Mouse (Mus musculus) intestine, embryonic 15.5 days (tissue): ENCODE data around the gene Arl14ep. TPM values are rescaled to one million over a fixed set of nuclear protein-coding genes. Genes with fewer than 3 reads are reported as not detected.
A peak's percentile ranks its signal among the peaks of the same experiment; 100 is the strongest.

ENCODE experiments used
- ATAC-seq: fragments of 200-750 bp; cut with Nextera tagmentation; 2 replicates; pipeline ENCODE4 v1.8.0; 2017; ENCODE audit warnings: moderate TSS enrichment, moderate library complexity
- H3K27ac ChIP-seq: fragments of 300-500 bp; sonication (generic); 2 replicates; pipeline ENCODE4 v1.5.1; 2015; ENCODE audit warnings: mild to moderate bottlenecking, inconsistent platforms
- H3K27me3 ChIP-seq: fragments of 300-500 bp; sonication (generic); replicated peaks from 2 replicates; pipeline ENCODE4 v1.6.1; 2015; ENCODE audit warnings: inconsistent platforms
- H3K36me3 ChIP-seq: fragments of 300-500 bp; sonication (generic); 2 replicates; pipeline ENCODE4 v1.6.1; 2015; ENCODE audit warnings: inconsistent platforms
- H3K4me1 ChIP-seq: fragments of 300-500 bp; sonication (generic); replicated peaks from 2 replicates; pipeline ENCODE4 v1.6.1; 2015; ENCODE audit warnings: inconsistent platforms
- H3K4me2 ChIP-seq: fragments of 300-500 bp; sonication (generic); replicated peaks from 2 replicates; pipeline ENCODE4 v1.6.1; 2015; ENCODE audit warnings: mild to moderate bottlenecking, inconsistent platforms
- H3K4me3 ChIP-seq: fragments of 300-500 bp; sonication (generic); replicated peaks from 2 replicates; pipeline ENCODE4 v1.5.1; 2015; ENCODE audit warnings: inconsistent platforms
- H3K9ac ChIP-seq: fragments of 300-500 bp; sonication (generic); 2 replicates; pipeline ENCODE4 v1.6.1; 2015; ENCODE audit warnings: inconsistent platforms
- H3K9me3 ChIP-seq: fragments of 300-500 bp; sonication (generic); 2 replicates; pipeline ENCODE4 v1.6.1; 2016; ENCODE audit warnings: inconsistent platforms
- WGBS: fragments of 180-500 bp; shearing (Covaris S2); methylation state at CpG from one replicate; pipeline ENCODE4 v1.1.7; 2015; 5-methylcytosine and 5-hydroxymethylcytosine counted together
- polyA plus RNA-seq: library from polyadenylated mRNA; unstranded; fragments of >200 nt; fragmentation: Nextera tagmentation; extraction: Ambion mirVana; gene quantifications from 2 replicates; pipeline ENCODE4 v1.2.1, GENCODE M21; 2015

The Arl14ep gene
- polyA plus RNA-seq, 1 experiment from 2014 or later, result 32.0 TPM

DNA sequence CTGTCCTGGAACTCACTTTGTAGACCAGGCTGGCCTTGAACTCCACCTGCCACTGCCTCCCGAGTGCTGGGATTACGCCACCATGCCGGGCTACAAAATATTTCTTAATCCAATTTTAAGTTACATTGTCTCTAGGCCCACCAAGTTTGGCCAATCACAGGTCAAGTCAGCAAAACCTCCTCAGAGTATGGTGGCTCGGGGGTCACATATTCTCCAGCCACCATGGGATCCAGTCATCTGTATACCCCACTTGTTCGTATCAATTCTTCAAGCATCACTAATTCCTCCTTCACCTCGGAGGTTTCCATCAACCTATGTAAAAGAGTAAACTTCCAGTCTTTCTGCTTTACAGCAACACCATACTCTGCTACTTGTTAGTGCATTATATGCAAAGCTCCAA, 1.4 kb downstream of the Arl14ep start:
- ATAC-seq, result no peak
- 90% methylated on average over 6 of the region's 6 CpGs for WGBS
- H3K36me3 ChIP-seq, result 0 out of 2 replicates have a peak, but pooled peaks cover 2% of the 10 kb centered on the region
- H3K4me3 ChIP-seq, result no peak overlapping the region
- no peak overlapping the region for H3K9ac ChIP-seq
- 0 out of 2 replicates have a peak, but pooled peaks cover 5% of the 10 kb centered on the region for H3K4me1 ChIP-seq
- no peaks in the 10 kb centered on the region for H3K9me3 ChIP-seq
- no peaks in the 10 kb centered on the region for H3K27me3 ChIP-seq
- peak overlapping the region; percentile 79 for H3K4me2 ChIP-seq
- H3K27ac ChIP-seq, result no peak overlapping the region

DNA sequence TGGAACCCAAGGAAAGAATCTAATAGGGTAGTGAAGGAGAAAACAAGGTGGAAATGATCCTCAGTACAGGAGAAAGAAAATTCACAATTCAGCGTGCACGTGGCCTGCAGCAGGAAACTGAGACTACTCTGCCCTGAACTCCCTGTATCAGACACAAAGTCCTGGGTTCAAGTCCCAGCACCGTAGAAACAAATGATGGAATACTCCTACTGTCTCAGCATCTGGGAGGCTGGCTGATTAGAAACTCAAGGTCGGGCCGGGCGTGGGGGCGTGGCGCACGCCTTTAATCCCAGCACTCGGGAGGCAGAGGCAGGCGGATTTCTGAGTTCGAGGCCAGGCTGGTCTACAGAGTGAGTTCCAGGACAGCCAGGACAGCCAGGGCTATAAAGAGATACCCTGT, 3.3 kb downstream of the Arl14ep start:
- no peak overlapping the region for H3K4me2 ChIP-seq
- no peak overlapping the region for H3K9ac ChIP-seq
- ATAC-seq, result no peak
- H3K4me1 ChIP-seq, result 0 out of 2 replicates have a peak, but pooled peaks cover 5% of the 10 kb centered on the region
- H3K4me3 ChIP-seq, result no peak overlapping the region
- H3K27me3 ChIP-seq, result no peaks in the 10 kb centered on the region
- 0 out of 2 replicates have a peak, but pooled peaks cover 2% of the 10 kb centered on the region for H3K36me3 ChIP-seq
- H3K9me3 ChIP-seq, result no peaks in the 10 kb centered on the region
- H3K27ac ChIP-seq, result no peak overlapping the region
- WGBS, result 97% methylated on average over 12 of the region's 12 CpGs

DNA sequence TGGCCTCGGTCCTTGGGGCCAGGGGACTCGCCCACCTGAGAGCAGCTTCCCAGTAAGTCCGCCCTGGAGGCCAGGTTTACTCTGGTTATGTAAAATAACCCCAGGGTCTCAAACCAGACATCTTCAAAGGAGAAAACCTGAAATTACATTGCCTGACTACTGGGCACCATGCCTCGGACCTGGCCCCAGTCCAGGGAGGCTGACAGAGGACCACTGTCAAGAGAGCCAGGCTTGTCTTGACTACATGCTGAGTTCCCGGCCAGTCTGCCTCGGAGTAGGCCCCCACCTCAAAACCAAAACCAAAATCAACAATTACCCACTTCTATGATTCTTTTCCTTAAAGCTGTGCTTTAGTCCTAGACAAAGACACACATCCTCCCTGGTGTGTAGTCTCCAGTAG, 5.9 kb downstream of the Arl14ep start:
- Histone ChIP-seq H3K9ac (no peak overlapping the region), H3K4me1 (0 out of 2 replicates have a peak, but pooled peaks cover 5% of the 10 kb centered on the region), H3K36me3 (0 out of 2 replicates have a peak, but pooled peaks cover 6% of the 10 kb centered on the region), H3K4me3 (no peak overlapping the region), H3K27me3 (no peaks in the 10 kb centered on the region), H3K27ac (no peak overlapping the region), H3K9me3 (no peaks in the 10 kb centered on the region), H3K4me2 (no peak overlapping the region)
- WGBS, result 93% methylated on average over 6 of the region's 6 CpGs
- no peak for ATAC-seq

DNA sequence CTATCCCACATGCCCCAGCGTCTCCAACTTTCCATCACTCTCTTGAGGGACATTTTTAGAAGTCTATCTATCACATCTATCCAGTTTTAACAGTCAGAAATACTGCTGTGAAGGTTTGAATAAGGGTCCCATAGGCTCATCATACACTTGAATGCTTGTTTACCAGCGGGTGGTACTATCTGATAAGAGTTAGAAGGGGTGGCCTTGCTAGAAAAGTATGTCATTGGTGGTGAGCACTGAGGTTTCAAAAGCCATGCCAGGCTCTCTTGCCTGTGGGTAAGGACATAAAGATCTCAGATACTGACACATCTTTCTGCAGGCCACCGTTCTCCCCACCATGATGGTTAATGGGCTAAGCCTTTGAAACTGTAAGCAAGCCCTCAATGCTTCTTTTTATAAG, 10.7 kb downstream of the Arl14ep start:
- no peak overlapping the region for H3K27ac ChIP-seq
- WGBS, result 87% methylated on average over 3 of the region's 3 CpGs
- H3K9ac ChIP-seq, result no peak overlapping the region
- H3K4me3 ChIP-seq, result no peak overlapping the region
- H3K4me1 ChIP-seq, result no peaks in the 10 kb centered on the region
- H3K4me2 ChIP-seq, result no peak overlapping the region
- no peaks in the 10 kb centered on the region for H3K27me3 ChIP-seq
- 0 out of 2 replicates have a peak, but pooled peaks cover 4% of the 10 kb centered on the region for H3K36me3 ChIP-seq
- ATAC-seq, result no peak
- no peaks in the 10 kb centered on the region for H3K9me3 ChIP-seq

DNA sequence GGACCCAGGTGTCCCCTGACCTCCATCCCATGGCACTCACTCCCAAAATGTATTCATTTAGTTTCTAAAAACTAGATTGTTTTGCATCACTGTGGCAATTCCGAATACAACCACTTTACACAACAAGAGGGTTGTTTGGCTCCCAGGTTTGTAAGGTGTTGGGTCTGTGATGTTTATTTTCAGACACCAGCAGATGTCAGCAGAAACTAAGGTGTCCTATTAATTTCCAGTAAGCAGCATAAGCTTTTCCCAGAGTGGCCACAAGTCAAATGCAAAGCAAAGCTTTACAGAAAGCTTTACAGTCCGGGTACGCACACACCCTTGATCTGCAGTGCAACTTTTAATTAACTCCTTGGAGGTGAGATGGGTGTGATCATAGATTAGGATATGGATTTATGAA, 12.6 kb downstream of the Arl14ep start:
- Histone ChIP-seq H3K4me1 (no peaks in the 10 kb centered on the region), H3K4me2 (no peak overlapping the region), H3K36me3 (0 out of 2 replicates have a peak, but pooled peaks cover 4% of the 10 kb centered on the region), H3K4me3 (no peak overlapping the region), H3K9me3 (no peaks in the 10 kb centered on the region), H3K9ac (no peak overlapping the region), H3K27me3 (no peaks in the 10 kb centered on the region), H3K27ac (no peak overlapping the region)
- no peak for ATAC-seq
- 77% methylated on average over 3 of the region's 3 CpGs for WGBS

DNA sequence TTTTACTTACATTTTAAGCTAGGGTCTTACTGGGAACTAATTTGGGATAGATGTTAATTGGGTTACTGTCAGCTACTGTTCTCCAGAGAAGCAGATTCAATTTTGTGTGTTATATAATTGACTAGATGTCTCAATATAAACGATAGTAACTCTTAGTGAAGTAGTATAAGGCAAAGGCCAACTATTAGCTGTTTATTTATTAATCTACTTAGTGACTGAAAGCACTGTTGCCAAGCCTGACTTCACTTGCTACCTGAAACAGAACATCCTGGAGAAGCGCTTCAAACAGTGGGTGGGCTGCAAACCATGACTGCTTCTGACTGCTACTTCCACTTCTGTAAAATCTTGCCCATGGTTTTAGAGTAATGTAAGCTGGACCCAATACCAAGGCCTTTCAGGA, 13.2 kb downstream of the Arl14ep start:
- H3K9me3 ChIP-seq, result no peaks in the 10 kb centered on the region
- H3K4me1 ChIP-seq, result no peaks in the 10 kb centered on the region
- no peak overlapping the region for H3K4me2 ChIP-seq
- no peak overlapping the region for H3K9ac ChIP-seq
- 0 out of 2 replicates have a peak, but pooled peaks cover 4% of the 10 kb centered on the region for H3K36me3 ChIP-seq
- ATAC-seq, result no peak
- 85% methylated on average over 2 of the region's 2 CpGs for WGBS
- no peak overlapping the region for H3K4me3 ChIP-seq
- H3K27ac ChIP-seq, result no peak overlapping the region
- no peaks in the 10 kb centered on the region for H3K27me3 ChIP-seq

DNA sequence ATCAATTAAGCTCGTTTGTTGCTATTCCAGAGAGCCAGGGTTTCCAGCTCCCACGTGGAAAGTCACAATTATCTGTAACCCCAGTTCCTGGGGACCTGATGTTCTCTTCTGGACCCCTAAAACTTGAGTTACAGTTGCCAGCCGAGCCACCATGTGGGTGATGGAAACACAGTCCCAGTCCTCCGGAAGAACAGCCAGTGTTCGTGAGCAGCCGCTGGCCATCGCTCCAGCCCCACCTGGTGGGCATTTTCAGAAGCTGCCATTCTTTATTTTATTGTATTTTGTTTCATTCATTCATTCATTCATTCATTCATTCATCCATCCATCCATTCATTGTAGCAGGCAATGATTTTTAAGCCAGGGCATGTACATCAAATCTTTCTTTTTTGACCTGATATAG, 14.0 kb downstream of the Arl14ep start:
- Histone ChIP-seq H3K27me3 (no peaks in the 10 kb centered on the region), H3K27ac (no peak overlapping the region), H3K4me3 (no peak overlapping the region), H3K4me2 (no peak overlapping the region), H3K4me1 (no peaks in the 10 kb centered on the region), H3K36me3 (0 out of 2 replicates have a peak, but pooled peaks cover 4% of the 10 kb centered on the region), H3K9ac (no peak overlapping the region), H3K9me3 (no peaks in the 10 kb centered on the region)
- no peak for ATAC-seq
- WGBS, result 44% methylated on average over 7 of the region's 7 CpGs

DNA sequence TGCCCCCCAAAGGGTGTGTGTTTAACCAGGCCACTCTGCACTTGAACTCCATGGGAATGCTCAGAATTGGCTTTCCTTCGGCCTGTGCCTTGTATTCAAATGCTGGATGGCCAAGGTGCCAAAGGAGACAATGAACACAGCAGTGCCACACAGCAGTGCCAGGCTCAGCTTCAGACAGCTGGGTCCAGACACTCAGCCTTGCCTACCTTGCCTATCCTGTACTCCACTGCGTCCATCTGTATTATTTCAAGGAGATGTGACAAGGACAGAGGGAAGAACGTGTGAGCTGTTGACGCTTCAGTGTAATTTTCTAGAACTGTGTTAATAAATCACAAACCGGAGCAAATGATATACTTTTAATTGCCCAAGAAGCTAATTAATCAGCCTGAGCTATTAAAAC, 14.8 kb downstream of the Arl14ep start:
- Histone ChIP-seq H3K9me3 (no peaks in the 10 kb centered on the region), H3K27me3 (no peaks in the 10 kb centered on the region), H3K4me1 (no peaks in the 10 kb centered on the region), H3K4me2 (no peak overlapping the region), H3K36me3 (no peaks in the 10 kb centered on the region), H3K9ac (no peak overlapping the region), H3K4me3 (no peak overlapping the region), H3K27ac (no peak overlapping the region)
- ATAC-seq, result no peak
- 78% methylated on average over 5 of the region's 5 CpGs for WGBS

DNA sequence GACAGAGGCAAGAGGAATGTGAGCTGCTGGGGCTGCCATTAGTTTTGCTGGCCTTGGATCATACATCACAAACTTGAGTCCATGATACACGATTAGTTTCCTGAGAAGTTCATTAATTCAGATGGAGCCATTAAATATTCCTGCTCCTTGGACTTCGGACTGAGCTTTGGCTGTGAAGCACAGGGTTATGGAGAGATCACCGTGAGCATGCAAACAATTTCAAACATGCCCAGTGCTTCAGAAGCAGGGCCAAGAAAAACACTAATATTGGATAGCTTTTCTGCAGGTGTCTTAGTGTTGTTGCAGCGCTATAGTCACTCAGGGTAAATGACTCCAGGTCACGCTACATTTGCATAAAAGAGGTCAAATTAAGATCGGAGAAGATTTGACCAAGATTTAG, 15.3 kb downstream of the Arl14ep start:
- Histone ChIP-seq H3K36me3 (no peaks in the 10 kb centered on the region), H3K4me3 (no peak overlapping the region), H3K9me3 (no peaks in the 10 kb centered on the region), H3K9ac (no peak overlapping the region), H3K4me2 (no peak overlapping the region), H3K27ac (no peak overlapping the region), H3K4me1 (no peaks in the 10 kb centered on the region), H3K27me3 (no peaks in the 10 kb centered on the region)
- no peak for ATAC-seq
- 81% methylated on average over 6 of the region's 6 CpGs for WGBS

DNA sequence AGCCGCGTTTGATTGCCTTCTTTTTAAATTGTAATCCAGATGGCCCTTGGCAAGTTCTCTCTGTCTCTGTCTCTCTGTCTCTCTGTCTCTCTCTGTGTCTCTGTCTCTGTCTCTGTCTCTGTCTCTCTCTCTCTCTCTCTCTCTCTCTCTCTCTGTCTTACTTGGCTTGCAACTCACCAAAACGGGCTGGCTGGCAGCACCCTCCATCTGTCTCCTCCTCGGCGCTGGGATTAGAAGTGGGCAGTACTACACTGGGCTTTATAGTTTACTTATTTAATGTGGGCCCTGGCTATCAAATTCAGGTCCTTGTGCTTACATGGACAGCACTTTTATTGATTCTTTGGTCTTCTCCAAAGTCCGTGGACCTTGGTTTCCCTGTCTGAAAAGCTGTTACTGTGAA, 18.1 kb downstream of the Arl14ep start:
- H3K9ac ChIP-seq, result no peak overlapping the region
- no peak for ATAC-seq
- no peaks in the 10 kb centered on the region for H3K9me3 ChIP-seq
- no peaks in the 10 kb centered on the region for H3K36me3 ChIP-seq
- WGBS, result 62% methylated on average over 6 of the region's 6 CpGs
- no peak overlapping the region for H3K4me3 ChIP-seq
- H3K27ac ChIP-seq, result no peak overlapping the region
- no peaks in the 10 kb centered on the region for H3K4me1 ChIP-seq
- H3K4me2 ChIP-seq, result no peak overlapping the region
- H3K27me3 ChIP-seq, result no peaks in the 10 kb centered on the region

DNA sequence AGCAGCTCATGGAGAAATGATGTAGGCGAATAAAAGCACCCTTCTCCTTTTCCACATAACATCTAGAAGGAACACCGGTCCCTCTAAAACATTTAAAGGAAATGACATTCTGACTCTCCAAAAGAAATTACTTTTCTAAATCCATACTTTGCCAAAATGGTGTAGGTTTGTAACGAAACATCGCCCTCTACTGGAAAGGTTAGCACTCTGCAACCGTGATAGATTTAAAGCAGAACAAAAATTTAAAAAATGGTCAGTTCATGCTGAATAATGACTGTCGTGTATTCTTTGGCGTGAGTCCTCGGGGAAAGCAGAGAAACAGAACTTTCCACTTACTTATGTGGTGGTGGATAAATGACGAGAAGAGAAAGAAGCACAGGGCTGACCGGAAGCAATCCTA, 18.6 kb downstream of the Arl14ep start:
- H3K4me2 ChIP-seq, result no peak overlapping the region
- no peak for ATAC-seq
- no peaks in the 10 kb centered on the region for H3K36me3 ChIP-seq
- no peaks in the 10 kb centered on the region for H3K27me3 ChIP-seq
- WGBS, result 9% methylated on average over 10 of the region's 10 CpGs
- no peak overlapping the region for H3K4me3 ChIP-seq
- no peak overlapping the region for H3K9ac ChIP-seq
- H3K4me1 ChIP-seq, result no peaks in the 10 kb centered on the region
- H3K9me3 ChIP-seq, result no peaks in the 10 kb centered on the region
- H3K27ac ChIP-seq, result no peak overlapping the region

DNA sequence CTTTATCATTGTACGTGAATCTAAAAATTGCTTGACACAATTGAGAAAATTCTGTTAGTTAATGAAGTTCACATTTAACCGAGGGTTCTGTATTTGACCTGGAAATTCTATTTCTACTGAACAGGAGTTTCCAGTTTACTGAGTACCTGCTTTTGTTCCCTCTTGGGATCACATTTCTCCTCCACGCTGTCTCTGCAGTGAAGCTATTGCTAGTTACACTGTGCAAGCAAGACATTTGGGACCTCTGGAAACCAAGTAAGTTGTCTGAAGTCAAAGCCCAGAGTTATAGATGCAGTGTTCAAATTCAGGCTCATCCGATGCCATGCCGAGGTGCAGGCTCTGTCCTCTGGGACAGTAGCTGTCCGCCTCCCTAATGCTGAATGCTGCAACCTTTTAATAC, 19.2 kb downstream of the Arl14ep start:
- no peaks in the 10 kb centered on the region for H3K27me3 ChIP-seq

DNA sequence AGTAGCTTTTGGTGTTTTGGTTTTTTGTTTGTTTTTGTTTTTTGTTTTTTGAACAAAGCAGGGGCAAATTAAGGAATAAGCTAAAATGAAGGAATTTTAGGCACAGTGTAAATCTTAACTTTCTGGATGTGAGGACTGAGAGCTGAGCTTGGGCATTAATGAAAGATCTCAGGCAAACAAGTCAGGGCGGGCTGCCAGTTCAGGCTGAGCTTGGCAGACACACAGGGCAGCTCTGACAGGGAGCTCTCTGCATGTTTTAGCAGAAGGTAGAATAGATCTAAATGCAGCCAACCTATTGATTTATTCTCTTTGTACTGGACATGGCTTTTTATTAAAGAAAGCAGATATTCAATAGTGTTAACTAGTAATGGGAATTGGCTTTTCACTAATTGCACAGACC, 31.8 kb downstream of the Arl14ep start:
- no peak overlapping the region for H3K9ac ChIP-seq
- no peaks in the 10 kb centered on the region for H3K9me3 ChIP-seq
- no peak overlapping the region for H3K27ac ChIP-seq
- H3K27me3 ChIP-seq, result no peaks in the 10 kb centered on the region
- H3K4me1 ChIP-seq, result no peaks in the 10 kb centered on the region
- WGBS, result 85% methylated on average over 1 of the region's 1 CpGs
- H3K4me3 ChIP-seq, result no peak overlapping the region
- H3K36me3 ChIP-seq, result no peaks in the 10 kb centered on the region
- ATAC-seq, result no peak
- H3K4me2 ChIP-seq, result no peak overlapping the region

More for the DNA sequence above, 19.2 kb downstream of the Arl14ep start:
- Histone ChIP-seq H3K4me3 (no peak overlapping the region), H3K36me3 (no peaks in the 10 kb centered on the region), H3K4me1 (no peaks in the 10 kb centered on the region), H3K9me3 (no peaks in the 10 kb centered on the region), H3K9ac (no peak overlapping the region), H3K4me2 (no peak overlapping the region), H3K27ac (no peak overlapping the region)
- no peak for ATAC-seq
- 71% methylated on average over 6 of the region's 6 CpGs for WGBS
